Mouse (Mus musculus) spleen, adult 2 months (tissue): ENCODE measurements around the gene Gm4491.

ENCODE experiments used
- CTCF ChIP-seq: fragments of 200-500 bp; IDR thresholded peaks from 2 replicates; pipeline ENCODE4 v1.5.1; 2011; ENCODE audit warnings: mild to moderate bottlenecking, inconsistent platforms; ENCODE audit not compliant: insufficient read depth, insufficient read length, insufficient replicate concordance; ENCODE audit errors: extremely low read depth
- POLR2A ChIP-seq: fragments of 200-500 bp; IDR thresholded peaks from 2 replicates; pipeline ENCODE4 v1.6.1; 2011; ENCODE audit warnings: low read depth, low read length, inconsistent platforms

DNA sequence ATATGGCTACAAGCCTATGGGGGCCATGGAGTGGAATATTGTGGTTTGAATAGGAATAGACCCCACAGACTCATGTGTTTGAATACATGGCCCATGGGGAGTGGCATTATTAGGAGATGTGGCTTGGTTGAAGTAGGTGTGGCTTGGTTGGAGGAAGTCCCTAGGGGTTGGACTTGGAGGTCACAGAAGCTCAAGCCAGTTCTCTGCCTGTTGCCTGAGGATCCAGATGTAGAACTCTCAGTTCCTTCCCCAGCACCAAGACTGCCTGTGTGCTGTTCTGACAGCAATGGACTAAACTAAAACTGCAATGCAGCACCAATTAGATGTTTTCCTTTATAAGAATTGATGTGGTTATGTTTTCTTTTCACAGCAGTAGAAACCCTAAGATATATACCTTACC, 49.6 kb downstream of the Gm4491 start:
- no peak for TF ChIP-seq POLR2A
- TF ChIP-seq CTCF, result no peak
